Mouse (Mus musculus): ENCODE data around the gene Insig2. TPM values are rescaled to one million over a fixed set of nuclear protein-coding genes. Genes with fewer than 3 reads are reported as not detected.
A peak's percentile ranks its signal among the peaks of the same experiment; 100 is the strongest.

The Insig2 gene
- 29.2 and 29.4 TPM in 2 replicates for polyA plus RNA-seq (2016; fragmentation: Nextera tagmentation; extraction: Ambion mirVana)

- Histone ChIP-seq H3K27ac (no peak within 1 kb of the TSS), H3K4me3 (no peak within 1 kb of the TSS), H3K9me3 (replicated peaks) (no peaks in the 10 kb centered on the region), H3K4me2 (replicated peaks) (no peak within 1 kb of the TSS), H3K9ac (no peak within 1 kb of the TSS), H3K36me3 (no peaks in the 10 kb centered on the region), H3K27me3 (no peaks in the 10 kb centered on the region), H3K4me1 (peaks cover 6% of the 10 kb centered on the region; the same call in 1 of the 2 replicates)
- no peak for ATAC-seq (ENCODE audit: low FRiP score)
- WGBS, result 88% methylated on average over 1 of the region's 1 CpGs
Measured at GRCm38 (mm10) chr1:121332485-121332884, at the start of gene Insig2. TSS of gene Insig2 (minus strand) at chr1:121332589.

- H3K36me3 ChIP-seq, result no peaks in the 10 kb centered on the region
- no peaks in the 10 kb centered on the region for H3K4me1 ChIP-seq
- H3K27ac ChIP-seq, result no peak overlapping the region
- H3K4me3 ChIP-seq, result no peak overlapping the region
- WGBS, result 68% methylated on average over 3 of the region's 3 CpGs
- no peaks in the 10 kb centered on the region for H3K9me3 ChIP-seq (replicated peaks)
- H3K4me2 ChIP-seq (replicated peaks), result no peak overlapping the region
- H3K9ac ChIP-seq, result no peak overlapping the region
- no peak for ATAC-seq (ENCODE audit: low FRiP score)
- H3K27me3 ChIP-seq, result no peaks in the 10 kb centered on the region
Measured at GRCm38 (mm10) chr1:121381562-121381961, 49.2 kb upstream of the Insig2 start.

- H3K4me3 ChIP-seq, result no peak overlapping the region
- H3K4me1 ChIP-seq, result no peaks in the 10 kb centered on the region
- no peaks in the 10 kb centered on the region for H3K36me3 ChIP-seq
- H3K27me3 ChIP-seq, result no peaks in the 10 kb centered on the region
- H3K27ac ChIP-seq, result no peak overlapping the region
- no peaks in the 10 kb centered on the region for H3K9me3 ChIP-seq (replicated peaks)
- no peak for ATAC-seq (ENCODE audit: low FRiP score)
- H3K4me2 ChIP-seq (replicated peaks), result no peak overlapping the region
- no peak overlapping the region for H3K9ac ChIP-seq
- WGBS, result 73% methylated on average over 3 of the region's 3 CpGs
Measured at GRCm38 (mm10) chr1:121380033-121380432, 47.6 kb upstream of the Insig2 start.

GRCm38 (mm10) chr1:121377901-121378300, 45.5 kb upstream of the Insig2 start:
- H3K9ac ChIP-seq, result no peak overlapping the region
- H3K4me1 ChIP-seq, result no peaks in the 10 kb centered on the region
- H3K4me2 ChIP-seq (replicated peaks), result no peak overlapping the region
- H3K9me3 ChIP-seq (replicated peaks), result no peaks in the 10 kb centered on the region
- H3K27ac ChIP-seq, result no peak overlapping the region
- H3K27me3 ChIP-seq, result no peaks in the 10 kb centered on the region
- no peak for ATAC-seq (ENCODE audit: low FRiP score)
- no peak overlapping the region for H3K4me3 ChIP-seq
- 87% methylated on average over 2 of the region's 2 CpGs for WGBS
- H3K36me3 ChIP-seq, result no peaks in the 10 kb centered on the region

- H3K27ac ChIP-seq, result no peak overlapping the region
- H3K27me3 ChIP-seq, result no peaks in the 10 kb centered on the region
- H3K4me1 ChIP-seq, result no peaks in the 10 kb centered on the region
- H3K4me2 ChIP-seq (replicated peaks), result no peak overlapping the region
- no peak overlapping the region for H3K4me3 ChIP-seq
- 92% methylated on average over 1 of the region's 1 CpGs for WGBS
- no peak for ATAC-seq (ENCODE audit: low FRiP score)
- H3K9me3 ChIP-seq (replicated peaks), result no peaks in the 10 kb centered on the region
- no peak overlapping the region for H3K9ac ChIP-seq
- no peaks in the 10 kb centered on the region for H3K36me3 ChIP-seq
Measured at GRCm38 (mm10) chr1:121377410-121377809, 45.0 kb upstream of the Insig2 start.

GRCm38 (mm10) chr1:121373631-121374030, 41.2 kb upstream of the Insig2 start:
- H3K27me3 ChIP-seq, result no peaks in the 10 kb centered on the region
- H3K9ac ChIP-seq, result no peak overlapping the region
- no peaks in the 10 kb centered on the region for H3K9me3 ChIP-seq (replicated peaks)
- H3K36me3 ChIP-seq, result no peaks in the 10 kb centered on the region
- WGBS, result 76% methylated on average over 2 of the region's 2 CpGs
- no peak overlapping the region for H3K27ac ChIP-seq
- ATAC-seq (ENCODE audit: low FRiP score), result no peak
- H3K4me3 ChIP-seq, result no peak overlapping the region
- H3K4me1 ChIP-seq, result 0 out of 2 replicates have a peak, but pooled peaks cover 2% of the 10 kb centered on the region
- no peak overlapping the region for H3K4me2 ChIP-seq (replicated peaks)

GRCm38 (mm10) chr1:121372656-121373055, 40.3 kb upstream of the Insig2 start:
- H3K9me3 ChIP-seq (replicated peaks), result no peaks in the 10 kb centered on the region
- H3K36me3 ChIP-seq, result no peaks in the 10 kb centered on the region
- no peak overlapping the region for H3K9ac ChIP-seq
- H3K4me2 ChIP-seq (replicated peaks), result no peak overlapping the region
- H3K4me3 ChIP-seq, result no peak overlapping the region
- no peak overlapping the region for H3K27ac ChIP-seq
- H3K27me3 ChIP-seq, result no peaks in the 10 kb centered on the region
- 0 out of 2 replicates have a peak, but pooled peaks cover 2% of the 10 kb centered on the region for H3K4me1 ChIP-seq
- no peak for ATAC-seq (ENCODE audit: low FRiP score)
- 90% methylated on average over 1 of the region's 1 CpGs for WGBS

- ATAC-seq (ENCODE audit: low FRiP score), result peak; percentile 48; the same call in 1 of the 2 replicates
- Histone ChIP-seq H3K4me1 (peaks cover 4% of the 10 kb centered on the region; the same call in 1 of the 2 replicates), H3K4me3 (no peak overlapping the region), H3K9ac (no peak overlapping the region), H3K27me3 (no peaks in the 10 kb centered on the region), H3K4me2 (replicated peaks) (no peak overlapping the region), H3K36me3 (no peaks in the 10 kb centered on the region), H3K27ac (no peak overlapping the region), H3K9me3 (replicated peaks) (no peaks in the 10 kb centered on the region)
- 68% methylated on average over 12 of the region's 12 CpGs for WGBS
Measured at GRCm38 (mm10) chr1:121371449-121371848, 39.1 kb upstream of the Insig2 start.

- Histone ChIP-seq H3K4me1 (peaks cover 4% of the 10 kb centered on the region; the same call in 1 of the 2 replicates), H3K9me3 (replicated peaks) (no peaks in the 10 kb centered on the region), H3K36me3 (no peaks in the 10 kb centered on the region), H3K27ac (no peak overlapping the region), H3K4me2 (replicated peaks) (no peak overlapping the region), H3K4me3 (no peak overlapping the region), H3K9ac (no peak overlapping the region), H3K27me3 (no peaks in the 10 kb centered on the region)
- WGBS, result 39% methylated on average over 9 of the region's 9 CpGs
- ATAC-seq (ENCODE audit: low FRiP score), result no peak
Measured at GRCm38 (mm10) chr1:121367257-121367656, 34.9 kb upstream of the Insig2 start.

- H3K27ac ChIP-seq, result no peak overlapping the region
- peaks cover 3% of the 10 kb centered on the region; the same call in 1 of the 2 replicates for H3K27me3 ChIP-seq
- H3K9ac ChIP-seq, result no peak overlapping the region
- H3K9me3 ChIP-seq (replicated peaks), result no peaks in the 10 kb centered on the region
- H3K4me2 ChIP-seq (replicated peaks), result no peak overlapping the region
- 67% methylated on average over 4 of the region's 4 CpGs for whole genome bisulfite sequencing
- no peak overlapping the region for H3K4me3 ChIP-seq
- H3K36me3 ChIP-seq, result no peaks in the 10 kb centered on the region
- no peaks in the 10 kb centered on the region for H3K4me1 ChIP-seq
- ATAC-seq (ENCODE audit: low FRiP score), result no peak
Measured at GRCm38 (mm10) chr1:121360561-121360960, 28.2 kb upstream of the Insig2 start.

- peaks cover 3% of the 10 kb centered on the region; the same call in 1 of the 2 replicates for H3K27me3 ChIP-seq
- no peak overlapping the region for H3K4me3 ChIP-seq
- H3K9ac ChIP-seq, result no peak overlapping the region
- 88% methylated on average over 12 of the region's 12 CpGs for WGBS
- no peaks in the 10 kb centered on the region for H3K9me3 ChIP-seq (replicated peaks)
- ATAC-seq (ENCODE audit: low FRiP score), result no peak
- no peaks in the 10 kb centered on the region for H3K36me3 ChIP-seq
- no peak overlapping the region for H3K27ac ChIP-seq
- H3K4me2 ChIP-seq (replicated peaks), result no peak overlapping the region
- H3K4me1 ChIP-seq, result no peaks in the 10 kb centered on the region
Measured at GRCm38 (mm10) chr1:121359680-121360079, 27.3 kb upstream of the Insig2 start.

- no peak for ATAC-seq (ENCODE audit: low FRiP score)
- Histone ChIP-seq H3K36me3 (no peaks in the 10 kb centered on the region), H3K4me1 (no peaks in the 10 kb centered on the region), H3K27ac (no peak overlapping the region), H3K27me3 (no peaks in the 10 kb centered on the region), H3K9me3 (replicated peaks) (no peaks in the 10 kb centered on the region), H3K4me3 (no peak overlapping the region), H3K4me2 (replicated peaks) (no peak overlapping the region), H3K9ac (no peak overlapping the region)
Measured at GRCm38 (mm10) chr1:121353779-121354178, 21.4 kb upstream of the Insig2 start.

- no peak for ATAC-seq (ENCODE audit: low FRiP score)
- 97% methylated on average over 3 of the region's 3 CpGs for WGBS
- Histone ChIP-seq H3K4me3 (no peak overlapping the region), H3K27ac (no peak overlapping the region), H3K4me1 (no peaks in the 10 kb centered on the region), H3K27me3 (no peaks in the 10 kb centered on the region), H3K36me3 (no peaks in the 10 kb centered on the region), H3K9me3 (replicated peaks) (no peaks in the 10 kb centered on the region), H3K4me2 (replicated peaks) (no peak overlapping the region), H3K9ac (no peak overlapping the region)
Measured at GRCm38 (mm10) chr1:121351037-121351436, 18.6 kb upstream of the Insig2 start.
